Mouse (Mus musculus): ENCODE results near the gene Tsg101.

Gene Tsg101

GRCm38 (mm10) chr7:46876841-46877240, 42.9 kb downstream of the Tsg101 start:
- DNase-seq (ENCODE audit: low spot score), result no peak

- no peak for DNase-seq (ENCODE audit: low spot score)
Observed at GRCm38 (mm10) chr7:46871988-46872387, 47.8 kb downstream of the Tsg101 start.

- DNase-seq (ENCODE audit: low spot score), result no peak
Observed at GRCm38 (mm10) chr7:46860996-46861395, 58.8 kb downstream of the Tsg101 start, which contains the start of gene Ldhc. TSS of gene Ldhc (plus strand) at chr7:46861203.

- no peak for DNase-seq (ENCODE audit: low spot score)
Observed at GRCm38 (mm10) chr7:46859031-46859430, 60.7 kb downstream of the Tsg101 start.

GRCm38 (mm10) chr7:46857436-46857835, 62.3 kb downstream of the Tsg101 start:
- no peak for DNase-seq (ENCODE audit: low spot score)

GRCm38 (mm10) chr7:46855866-46856560, 63.8 kb downstream of the Tsg101 start:
- DNase-seq (ENCODE audit: low spot score), result no peak

GRCm38 (mm10) chr7:46853365-46853764, 66.4 kb downstream of the Tsg101 start:
- no peak for DNase-seq (ENCODE audit: low spot score)

- DNase-seq (ENCODE audit: low spot score), result no peak
Observed at GRCm38 (mm10) chr7:46852666-46853065, 67.1 kb downstream of the Tsg101 start.

GRCm38 (mm10) chr7:46851026-46851425, 68.7 kb downstream of the Tsg101 start:
- peak; percentile 22 for DNase-seq (ENCODE audit: low spot score)

GRCm38 (mm10) chr7:46849287-46849686, 70.5 kb downstream of the Tsg101 start:
- no peak for DNase-seq (ENCODE audit: low spot score)

- peak; percentile 86 for DNase-seq (ENCODE audit: low spot score)
Observed at GRCm38 (mm10) chr7:46846486-46847244, 73.1 kb downstream of the Tsg101 start.

- peak; percentile 62 for DNase-seq (ENCODE audit: low spot score)
Observed at GRCm38 (mm10) chr7:46845978-46846485, 73.7 kb downstream of the Tsg101 start.

GRCm38 (mm10) chr7:46845211-46845977, 74.4 kb downstream of the Tsg101 start:
- peak; percentile 97 for DNase-seq (ENCODE audit: low spot score)

GRCm38 (mm10) chr7:46843576-46843975, 76.2 kb downstream of the Tsg101 start:
- DNase-seq (ENCODE audit: low spot score), result no peak

GRCm38 (mm10) chr7:46842278-46842677, 77.5 kb downstream of the Tsg101 start:
- DNase-seq (ENCODE audit: low spot score), result no peak

GRCm38 (mm10) chr7:46840787-46841525, 78.8 kb downstream of the Tsg101 start, which contains the start of gene Ldha:
TSS of gene Ldha (plus strand) at chr7:46841475.
- no peak for DNase-seq (ENCODE audit: low spot score)

- DNase-seq (ENCODE audit: low spot score), result no peak
Observed at GRCm38 (mm10) chr7:46840326-46840725, 79.4 kb downstream of the Tsg101 start.

- DNase-seq (ENCODE audit: low spot score), result no peak
Observed at GRCm38 (mm10) chr7:46839861-46840260, 79.9 kb downstream of the Tsg101 start.

- DNase-seq (ENCODE audit: low spot score), result no peak
Observed at GRCm38 (mm10) chr7:46839446-46839845, 80.3 kb downstream of the Tsg101 start.
